Mouse (Mus musculus) stomach, embryonic 16.5 days (tissue): ENCODE results near the gene Shroom3. TPM values are rescaled to one million over a fixed set of nuclear protein-coding genes. Genes with fewer than 3 reads are reported as not detected.

ENCODE experiments used
- ATAC-seq: fragments of 200-750 bp; cut with Nextera tagmentation; 2 replicates; pipeline ENCODE4 v1.8.0; 2017; ENCODE audit warnings: moderate number of reproducible peaks, moderate TSS enrichment; ENCODE audit not compliant: insufficient read depth, low FRiP score
- H3K27ac ChIP-seq: fragments of 300-500 bp; sonication (generic); 2 replicates; pipeline ENCODE4 v1.5.1; 2014; ENCODE audit warnings: low read length
- H3K27me3 ChIP-seq: fragments of 300-500 bp; sonication (generic); 2 replicates; pipeline ENCODE4 v1.6.1; 2014; ENCODE audit warnings: low read length, control low read depth, mixed read lengths; ENCODE audit not compliant: control insufficient read depth, insufficient read depth
- H3K36me3 ChIP-seq: fragments of 300-500 bp; sonication (generic); 2 replicates; pipeline ENCODE4 v1.6.1; 2014; ENCODE audit warnings: low read length; ENCODE audit not compliant: control insufficient read depth, insufficient read depth
- H3K4me1 ChIP-seq: fragments of 300-500 bp; sonication (generic); 2 replicates; pipeline ENCODE4 v1.6.1; 2014; ENCODE audit warnings: low read length, control low read depth, mixed read lengths; ENCODE audit not compliant: control insufficient read depth, insufficient read depth
- H3K4me2 ChIP-seq: fragments of 300-500 bp; sonication (generic); 2 replicates; pipeline ENCODE4 v1.6.1; 2014; ENCODE audit warnings: low read depth, low read length, mixed read lengths
- H3K4me3 ChIP-seq: fragments of 300-500 bp; sonication (generic); replicated peaks from 2 replicates; pipeline ENCODE4 v1.5.1; 2014; ENCODE audit warnings: mild to moderate bottlenecking, low read length
- H3K9ac ChIP-seq: fragments of 300-500 bp; sonication (generic); 2 replicates; pipeline ENCODE4 v1.6.1; 2014; ENCODE audit warnings: low read length
- H3K9me3 ChIP-seq: fragments of 300-500 bp; sonication (generic); replicated peaks from 2 replicates; pipeline ENCODE4 v1.6.1; 2016; ENCODE audit warnings: low read length, control low read depth; ENCODE audit not compliant: control insufficient read depth
- WGBS: fragments of 180-500 bp; shearing (Covaris S2); extraction: QIAGEN DNeasy Blood & Tissue Kit; methylation state at CpG from one replicate; pipeline ENCODE4 v1.1.7; 2014; 5-methylcytosine and 5-hydroxymethylcytosine counted together
- polyA plus RNA-seq: library from polyadenylated mRNA; unstranded; fragments of >200 nt; fragmentation: Nextera tagmentation; extraction: Ambion mirVana; gene quantifications from 2 replicates; pipeline ENCODE4 v1.2.1, GENCODE M21; 2015

The Shroom3 gene
- polyA plus RNA-seq, 1 experiment from 2014 or later: 14.4 TPM

GRCm38 (mm10) chr5:92893711-92894110, 210.5 kb downstream of the Shroom3 start:
- H3K9me3 ChIP-seq: no peaks in the 10 kb centered on the region
- no peak overlapping the region for H3K9ac ChIP-seq
- H3K4me3 ChIP-seq: no peak overlapping the region
- peaks cover 12% of the 10 kb centered on the region for H3K4me1 ChIP-seq
- no peaks in the 10 kb centered on the region for H3K36me3 ChIP-seq
- no peak overlapping the region for H3K4me2 ChIP-seq
- 12% methylated on average over 1 of the region's 1 CpGs for WGBS
- ATAC-seq: no peak
- no peaks in the 10 kb centered on the region for H3K27me3 ChIP-seq
- H3K27ac ChIP-seq: 0 out of 2 replicates have a peak overlapping the region, but pooled peaks have one; percentile 8

- H3K27ac ChIP-seq: no peak overlapping the region
- no peak overlapping the region for H3K9ac ChIP-seq
- H3K36me3 ChIP-seq: no peaks in the 10 kb centered on the region
- H3K9me3 ChIP-seq: no peaks in the 10 kb centered on the region
- no peak for ATAC-seq
- WGBS: 94% methylated on average over 8 of the region's 8 CpGs
- peaks cover 9% of the 10 kb centered on the region; the same call in 1 of the 2 replicates for H3K4me1 ChIP-seq
- no peak overlapping the region for H3K4me3 ChIP-seq
- H3K4me2 ChIP-seq: no peak overlapping the region
- H3K27me3 ChIP-seq: no peaks in the 10 kb centered on the region
These were observed 212.6 kb downstream of the Shroom3 start for GRCm38 (mm10) chr5:92895877-92896276.

- Histone ChIP-seq H3K4me2 (no peak overlapping the region), H3K4me3 (no peak overlapping the region), H3K4me1 (peaks cover 9% of the 10 kb centered on the region; the same call in 1 of the 2 replicates), H3K36me3 (no peaks in the 10 kb centered on the region), H3K9me3 (no peaks in the 10 kb centered on the region), H3K27ac (peak overlapping the region; percentile 83; the same call in 1 of the 2 replicates), H3K27me3 (no peaks in the 10 kb centered on the region), H3K9ac (no peak overlapping the region)
- ATAC-seq: no peak
- 66% methylated on average over 1 of the region's 1 CpGs for WGBS
These were observed 213.6 kb downstream of the Shroom3 start for GRCm38 (mm10) chr5:92896725-92897280.

GRCm38 (mm10) chr5:92897766-92898745, 214.8 kb downstream of the Shroom3 start:
- under 1% methylated on average over 86 of the region's 96 CpGs for WGBS
- no peaks in the 10 kb centered on the region for H3K27me3 ChIP-seq
- peak overlapping the region; percentile 82 for H3K4me2 ChIP-seq
- peak overlapping the region; percentile 81 for H3K4me3 ChIP-seq
- peak overlapping the region; percentile 83 for H3K27ac ChIP-seq
- peak overlapping the region; percentile 90 for H3K9ac ChIP-seq
- no peaks in the 10 kb centered on the region for H3K9me3 ChIP-seq
- no peaks in the 10 kb centered on the region for H3K36me3 ChIP-seq
- H3K4me1 ChIP-seq: peaks cover 9% of the 10 kb centered on the region; the same call in 1 of the 2 replicates
- peak; percentile 95 for ATAC-seq

- H3K4me1 ChIP-seq: peaks cover 9% of the 10 kb centered on the region
- 0 out of 2 replicates have a peak overlapping the region, but pooled peaks have one; percentile 40 for H3K9ac ChIP-seq
- H3K4me2 ChIP-seq: peak overlapping the region; percentile 25
- H3K36me3 ChIP-seq: no peaks in the 10 kb centered on the region
- peak overlapping the region; percentile 30; the same call in 1 of the 2 replicates for H3K27ac ChIP-seq
- 57% methylated on average over 5 of the region's 5 CpGs for WGBS
- 0 out of 2 replicates have a peak overlapping the region, but pooled peaks have one; percentile 7 for H3K4me3 ChIP-seq
- ATAC-seq: no peak
- H3K9me3 ChIP-seq: no peaks in the 10 kb centered on the region
- H3K27me3 ChIP-seq: no peaks in the 10 kb centered on the region
These were observed 217.2 kb downstream of the Shroom3 start for GRCm38 (mm10) chr5:92900470-92900869.

GRCm38 (mm10) chr5:92901870-92902269, 218.6 kb downstream of the Shroom3 start:
- no peak overlapping the region for H3K4me2 ChIP-seq
- no peaks in the 10 kb centered on the region for H3K27me3 ChIP-seq
- no peaks in the 10 kb centered on the region for H3K36me3 ChIP-seq
- H3K27ac ChIP-seq: no peak overlapping the region
- peaks cover 15% of the 10 kb centered on the region for H3K4me1 ChIP-seq
- WGBS: 58% methylated on average over 7 of the region's 7 CpGs
- no peak overlapping the region for H3K4me3 ChIP-seq
- ATAC-seq: no peak
- H3K9ac ChIP-seq: no peak overlapping the region
- no peaks in the 10 kb centered on the region for H3K9me3 ChIP-seq

GRCm38 (mm10) chr5:92905146-92905545, 221.9 kb downstream of the Shroom3 start:
- Histone ChIP-seq H3K4me2 (no peak overlapping the region), H3K9ac (no peak overlapping the region; the same call in 1 of the 2 replicates), H3K27me3 (no peaks in the 10 kb centered on the region), H3K4me3 (no peak overlapping the region), H3K36me3 (peaks cover 8% of the 10 kb centered on the region; the same call in 1 of the 2 replicates), H3K9me3 (peaks cover 9% of the 10 kb centered on the region), H3K4me1 (peaks cover 10% of the 10 kb centered on the region), H3K27ac (no peak overlapping the region)
- WGBS: 60% methylated on average over 9 of the region's 9 CpGs
- no peak; the same call in 1 of the 2 replicates for ATAC-seq

- no peak overlapping the region for H3K4me3 ChIP-seq
- H3K27ac ChIP-seq: no peak overlapping the region
- 17% methylated on average over 8 of the region's 8 CpGs for WGBS
- no peaks in the 10 kb centered on the region for H3K27me3 ChIP-seq
- peaks cover 8% of the 10 kb centered on the region; the same call in 1 of the 2 replicates for H3K36me3 ChIP-seq
- H3K4me1 ChIP-seq: peaks cover 10% of the 10 kb centered on the region
- no peak overlapping the region for H3K4me2 ChIP-seq
- H3K9me3 ChIP-seq: peaks cover 9% of the 10 kb centered on the region
- ATAC-seq: peak; percentile 80
- no peak overlapping the region; the same call in 1 of the 2 replicates for H3K9ac ChIP-seq
These were observed 222.4 kb downstream of the Shroom3 start for GRCm38 (mm10) chr5:92905594-92906008.

GRCm38 (mm10) chr5:92908227-92908626, 225.0 kb downstream of the Shroom3 start:
- 79% methylated on average over 4 of the region's 4 CpGs for WGBS
- H3K36me3 ChIP-seq: peaks cover 8% of the 10 kb centered on the region; the same call in 1 of the 2 replicates

More at GRCm38 (mm10) chr5:92908227-92908626, 225.0 kb downstream of the Shroom3 start:
- Histone ChIP-seq H3K27me3 (no peaks in the 10 kb centered on the region), H3K4me1 (peaks cover 10% of the 10 kb centered on the region), H3K27ac (no peak overlapping the region), H3K4me3 (no peak overlapping the region), H3K9ac (no peak overlapping the region), H3K9me3 (peaks cover 9% of the 10 kb centered on the region), H3K4me2 (no peak overlapping the region)
- ATAC-seq: no peak
